Mouse (Mus musculus): ENCODE data around the gene Ppfia1. TPM values are rescaled to one million over a fixed set of nuclear protein-coding genes. Genes with fewer than 3 reads are reported as not detected.

Gene Ppfia1
- 55.6 and 58.6 TPM in 2 replicates for total RNA-seq (2017)

DNA sequence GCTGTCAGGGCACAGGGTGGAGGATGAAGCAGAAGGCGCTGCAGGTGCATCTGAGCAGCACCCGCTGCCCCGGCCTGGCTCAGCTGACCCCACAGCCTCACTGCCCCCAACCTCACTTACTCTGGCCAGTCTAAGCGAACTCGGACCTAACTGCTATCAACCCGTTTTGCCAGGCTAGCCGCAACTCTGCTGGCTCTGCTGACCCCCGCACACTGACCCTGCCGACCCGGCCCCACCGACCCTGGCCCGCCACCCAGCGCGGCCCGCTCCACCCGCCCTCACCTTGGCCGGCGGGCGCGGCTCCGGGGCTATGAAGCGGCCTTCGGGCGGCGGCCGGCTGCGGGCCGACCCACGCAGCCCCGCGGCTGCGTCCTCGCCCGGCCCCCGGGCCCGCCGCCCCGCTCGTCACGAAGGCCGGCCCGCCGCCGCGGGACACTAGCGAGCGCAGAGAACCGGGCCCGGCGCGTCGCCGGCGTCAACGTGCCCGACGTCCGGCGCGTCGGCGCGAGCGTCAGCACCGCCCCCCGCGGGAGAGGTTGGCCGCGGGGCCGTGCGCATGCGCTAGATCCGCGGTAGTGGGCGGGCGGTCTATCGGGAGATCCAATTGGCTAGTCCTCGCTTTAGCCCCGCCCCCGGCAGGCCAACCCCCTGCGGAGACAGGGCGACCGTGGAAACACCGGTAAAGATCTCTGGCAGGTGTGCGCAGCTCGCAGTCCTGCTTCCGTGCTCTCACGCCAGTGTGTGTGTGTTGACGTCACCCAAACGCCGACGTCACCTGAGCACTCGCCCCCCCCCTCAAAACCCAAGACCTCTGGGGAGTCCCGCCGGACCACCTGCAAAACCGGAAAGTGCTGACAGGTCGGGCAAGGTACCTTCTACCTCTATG, at the start of gene Ppfia1:
Ppfia1 (minus strand) TSS at position 493 of the 886 bp plus-strand sequence.
- ATAC-seq (replicated peaks in 1 of 2; ENCODE audit: insufficient read depth in 1 of 2, low FRiP score in 2 of 2, low TSS enrichment in 1 of 2, low read depth in 1 of 2, poor library complexity in 2 of 2, severe bottlenecking in 2 of 2) = peak; percentile 94 to 96

- ATAC-seq (replicated peaks in 1 of 2; ENCODE audit: insufficient read depth in 1 of 2, low FRiP score in 2 of 2, low TSS enrichment in 1 of 2, low read depth in 1 of 2, poor library complexity in 2 of 2, severe bottlenecking in 2 of 2) = no peak
Measured at GRCm38 (mm10) chr7:144600333-144600900, 46.9 kb upstream of the Ppfia1 start.

- ATAC-seq (replicated peaks in 1 of 2; ENCODE audit: insufficient read depth in 1 of 2, low FRiP score in 2 of 2, low TSS enrichment in 1 of 2, low read depth in 1 of 2, poor library complexity in 2 of 2, severe bottlenecking in 2 of 2) = no peak
Measured at GRCm38 (mm10) chr7:144589508-144589907, 36.0 kb upstream of the Ppfia1 start.

DNA sequence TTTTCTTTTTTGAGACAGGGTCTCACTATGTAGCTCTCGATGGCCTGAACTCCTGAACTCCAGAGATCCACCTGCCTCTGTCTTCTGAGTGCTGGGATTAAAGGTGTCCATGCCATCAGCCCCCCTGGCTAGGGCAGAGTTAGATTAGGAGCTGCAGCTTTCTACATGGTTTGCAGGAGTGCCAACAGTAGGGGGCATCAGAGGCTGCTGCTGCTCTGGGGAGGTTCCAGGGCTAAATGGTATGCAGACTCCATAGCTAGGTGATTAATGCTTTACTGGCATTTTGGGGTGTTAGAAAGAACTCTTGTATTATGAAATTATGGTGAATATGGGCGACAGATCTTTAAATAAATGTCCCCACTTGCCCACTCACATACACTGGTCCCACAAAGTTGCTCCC, 33.8 kb upstream of the Ppfia1 start:
- ATAC-seq (replicated peaks in 1 of 2; ENCODE audit: insufficient read depth in 1 of 2, low FRiP score in 2 of 2, low TSS enrichment in 1 of 2, low read depth in 1 of 2, poor library complexity in 2 of 2, severe bottlenecking in 2 of 2) = no peak

DNA sequence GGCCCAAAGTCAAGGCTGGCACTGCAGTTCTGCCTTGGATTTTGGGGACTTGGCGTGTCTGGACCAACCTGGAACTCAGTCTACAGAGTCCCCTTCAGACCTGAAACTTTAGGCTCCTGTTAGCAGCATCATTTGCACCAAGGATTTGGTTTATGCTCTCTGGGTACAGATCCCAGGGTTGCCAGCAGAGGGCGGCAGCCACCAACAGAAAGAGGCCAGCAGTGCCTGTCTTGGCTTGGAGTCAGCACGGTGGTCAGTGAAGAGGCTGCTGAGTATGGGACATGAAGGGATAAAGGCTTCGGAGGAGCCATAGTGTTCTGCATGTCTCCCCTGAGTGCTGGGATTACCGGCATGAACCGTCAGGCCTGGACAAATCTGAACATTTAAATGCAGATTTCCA, 32.1 kb upstream of the Ppfia1 start:
- ATAC-seq (replicated peaks in 1 of 2; ENCODE audit: insufficient read depth in 1 of 2, low FRiP score in 2 of 2, low TSS enrichment in 1 of 2, low read depth in 1 of 2, poor library complexity in 2 of 2, severe bottlenecking in 2 of 2) = peak in 1 of 2 experiments; percentile 21; a peak in 1 of 4 replicates

- ATAC-seq (replicated peaks in 1 of 2; ENCODE audit: insufficient read depth in 1 of 2, low FRiP score in 2 of 2, low TSS enrichment in 1 of 2, low read depth in 1 of 2, poor library complexity in 2 of 2, severe bottlenecking in 2 of 2) = 0 out of 4 replicates have a peak, but pooled peaks of 1 of the 2 experiments have one; percentile 24
Measured at GRCm38 (mm10) chr7:144583619-144584018, 30.1 kb upstream of the Ppfia1 start.

- ATAC-seq (replicated peaks in 1 of 2; ENCODE audit: insufficient read depth in 1 of 2, low FRiP score in 2 of 2, low TSS enrichment in 1 of 2, low read depth in 1 of 2, poor library complexity in 2 of 2, severe bottlenecking in 2 of 2) = peak; percentile 63 to 80
Measured at GRCm38 (mm10) chr7:144582284-144582980, 28.9 kb upstream of the Ppfia1 start, which contains the start of gene Fadd. TSS of gene Fadd (minus strand) at chr7:144582463.

GRCm38 (mm10) chr7:144581559-144582283, 28.2 kb upstream of the Ppfia1 start:
- ATAC-seq (replicated peaks in 1 of 2; ENCODE audit: insufficient read depth in 1 of 2, low FRiP score in 2 of 2, low TSS enrichment in 1 of 2, low read depth in 1 of 2, poor library complexity in 2 of 2, severe bottlenecking in 2 of 2) = peak; percentile 64 to 77

- ATAC-seq (replicated peaks in 1 of 2; ENCODE audit: insufficient read depth in 1 of 2, low FRiP score in 2 of 2, low TSS enrichment in 1 of 2, low read depth in 1 of 2, poor library complexity in 2 of 2, severe bottlenecking in 2 of 2) = no peak
Measured at GRCm38 (mm10) chr7:144577876-144578275, 24.3 kb upstream of the Ppfia1 start.

DNA sequence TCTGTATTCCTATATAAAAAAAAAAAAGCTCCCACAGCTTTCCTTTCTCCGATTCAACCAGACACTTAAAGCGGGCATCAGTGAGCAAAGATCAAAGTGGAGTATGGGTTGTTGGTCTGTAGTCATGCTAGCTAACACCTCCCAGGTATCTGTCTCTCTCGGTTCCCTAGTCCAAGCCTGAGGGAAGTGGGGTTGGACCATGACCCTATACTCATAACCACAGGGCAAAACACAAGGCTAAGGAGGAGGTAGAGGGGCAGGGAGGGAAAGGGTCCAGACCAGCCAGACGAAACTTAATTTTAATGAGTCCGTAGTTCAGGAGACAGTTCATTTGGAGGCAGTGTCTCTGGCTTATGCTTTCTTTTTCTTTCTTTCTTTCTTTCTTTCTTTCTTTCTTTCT, 18.7 kb upstream of the Ppfia1 start:
- ATAC-seq (replicated peaks in 1 of 2; ENCODE audit: insufficient read depth in 1 of 2, low FRiP score in 2 of 2, low TSS enrichment in 1 of 2, low read depth in 1 of 2, poor library complexity in 2 of 2, severe bottlenecking in 2 of 2) = no peak

DNA sequence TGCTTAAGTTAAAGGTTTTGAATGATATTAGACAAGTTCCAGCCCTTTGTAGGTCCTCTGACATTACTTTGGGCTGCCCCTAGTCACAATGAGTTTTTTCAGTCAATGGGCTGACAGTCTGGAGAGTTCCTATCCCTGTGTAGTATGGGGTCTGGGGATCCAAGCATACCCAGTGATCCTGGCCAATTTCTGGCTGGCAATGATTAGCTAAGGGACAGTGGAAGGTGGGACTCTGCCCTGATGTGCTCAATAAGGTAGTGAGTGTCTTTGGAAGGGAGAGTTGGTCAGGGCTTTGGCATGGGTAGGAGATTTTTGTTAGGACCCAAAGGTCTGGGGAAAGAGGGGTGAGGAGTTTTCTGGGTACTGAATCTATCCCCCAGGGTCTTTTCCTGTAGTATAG, 18.1 kb upstream of the Ppfia1 start:
- no peak for ATAC-seq (replicated peaks in 1 of 2; ENCODE audit: insufficient read depth in 1 of 2, low FRiP score in 2 of 2, low TSS enrichment in 1 of 2, low read depth in 1 of 2, poor library complexity in 2 of 2, severe bottlenecking in 2 of 2)

- ATAC-seq (replicated peaks in 1 of 2; ENCODE audit: insufficient read depth in 1 of 2, low FRiP score in 2 of 2, low TSS enrichment in 1 of 2, low read depth in 1 of 2, poor library complexity in 2 of 2, severe bottlenecking in 2 of 2) = no peak
Measured at GRCm38 (mm10) chr7:144569428-144569827, 15.9 kb upstream of the Ppfia1 start.

DNA sequence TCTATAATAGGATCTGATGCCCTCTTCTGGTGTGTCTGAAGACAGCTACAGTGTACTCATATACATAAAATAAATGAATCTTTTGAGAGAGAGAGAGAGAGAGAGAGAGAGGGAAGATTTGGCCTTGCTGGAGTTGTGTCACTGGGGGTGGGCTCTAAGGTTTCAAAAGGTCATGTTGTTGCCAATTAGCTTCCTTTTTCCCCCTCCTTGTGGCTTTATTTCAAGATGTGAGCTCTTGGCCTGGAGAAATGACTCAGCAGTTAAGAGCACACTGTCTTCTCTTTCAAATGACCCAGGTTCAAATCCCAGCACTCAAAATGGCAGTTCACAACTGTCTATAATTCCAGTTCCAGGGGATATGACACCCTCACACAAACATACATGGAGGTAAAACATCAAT, 14.6 kb upstream of the Ppfia1 start:
- peak; percentile 20 to 21; a peak in 1 of 4 replicates for ATAC-seq (replicated peaks in 1 of 2; ENCODE audit: insufficient read depth in 1 of 2, low FRiP score in 2 of 2, low TSS enrichment in 1 of 2, low read depth in 1 of 2, poor library complexity in 2 of 2, severe bottlenecking in 2 of 2)

GRCm38 (mm10) chr7:144566921-144567682, 13.6 kb upstream of the Ppfia1 start:
- no peak for ATAC-seq (replicated peaks in 1 of 2; ENCODE audit: insufficient read depth in 1 of 2, low FRiP score in 2 of 2, low TSS enrichment in 1 of 2, low read depth in 1 of 2, poor library complexity in 2 of 2, severe bottlenecking in 2 of 2)

GRCm38 (mm10) chr7:144563456-144564155, 10.1 kb upstream of the Ppfia1 start:
- ATAC-seq (replicated peaks in 1 of 2; ENCODE audit: insufficient read depth in 1 of 2, low FRiP score in 2 of 2, low TSS enrichment in 1 of 2, low read depth in 1 of 2, poor library complexity in 2 of 2, severe bottlenecking in 2 of 2) = no peak

GRCm38 (mm10) chr7:144562016-144562415, 8.5 kb upstream of the Ppfia1 start:
- no peak for ATAC-seq (replicated peaks in 1 of 2; ENCODE audit: insufficient read depth in 1 of 2, low FRiP score in 2 of 2, low TSS enrichment in 1 of 2, low read depth in 1 of 2, poor library complexity in 2 of 2, severe bottlenecking in 2 of 2)

Measured in hematopoietic stem cell, adult 5-6 weeks (primary cell).